Mouse (Mus musculus): ENCODE measurements at regions not wholly inside any gene's neighbourhood (a gene's known extent, or its start where the extent isn't known, plus 50 kb on each side); places are given as distances from the start of the nearest gene placed in this dataset.
A peak's percentile ranks its signal among the peaks of the same experiment; 100 is the strongest.
"Not testable (repeated sequence)": the region's sequence is repeated elsewhere in the genome, so short reads cannot be mapped to it uniquely, and the experiment has no call there.

DNA sequence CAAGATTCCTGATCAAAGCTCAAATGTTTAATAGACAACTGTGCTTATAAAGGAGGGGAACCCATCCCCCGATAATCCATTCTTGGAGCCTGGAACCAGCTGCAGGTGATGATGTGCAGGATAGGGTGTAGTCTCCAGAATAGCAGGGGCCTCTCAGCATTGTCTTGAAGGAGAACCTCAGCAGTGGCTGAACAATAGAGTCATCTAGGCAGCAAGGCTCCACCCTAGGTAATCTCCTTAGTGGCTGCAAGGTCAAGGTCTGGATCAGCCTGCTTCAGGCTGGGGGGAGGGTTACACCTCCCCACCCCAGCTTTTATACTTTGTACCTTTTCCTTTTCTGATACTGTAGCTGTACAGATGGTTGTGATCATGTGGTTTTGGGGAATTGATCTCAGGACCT lies 116.8 kb upstream of the Mettl4 start:
- Histone ChIP-seq H3K4me3 (no peak overlapping the region), H3K9me3 (no peaks in the 10 kb centered on the region), H3K27ac (no peak overlapping the region), H3K4me1 (replicated peaks) (0 out of 2 replicates have a peak, but pooled peaks cover 3% of the 10 kb centered on the region), H3K27me3 (no peaks in the 10 kb centered on the region), H3K36me3 (no peaks in the 10 kb centered on the region), H3K4me2 (no peak overlapping the region), H3K9ac (no peak overlapping the region)
- WGBS: 100% methylated on average over 1 of the region's 1 CpGs
- no peak for ATAC-seq (ENCODE audit: low FRiP score)

DNA sequence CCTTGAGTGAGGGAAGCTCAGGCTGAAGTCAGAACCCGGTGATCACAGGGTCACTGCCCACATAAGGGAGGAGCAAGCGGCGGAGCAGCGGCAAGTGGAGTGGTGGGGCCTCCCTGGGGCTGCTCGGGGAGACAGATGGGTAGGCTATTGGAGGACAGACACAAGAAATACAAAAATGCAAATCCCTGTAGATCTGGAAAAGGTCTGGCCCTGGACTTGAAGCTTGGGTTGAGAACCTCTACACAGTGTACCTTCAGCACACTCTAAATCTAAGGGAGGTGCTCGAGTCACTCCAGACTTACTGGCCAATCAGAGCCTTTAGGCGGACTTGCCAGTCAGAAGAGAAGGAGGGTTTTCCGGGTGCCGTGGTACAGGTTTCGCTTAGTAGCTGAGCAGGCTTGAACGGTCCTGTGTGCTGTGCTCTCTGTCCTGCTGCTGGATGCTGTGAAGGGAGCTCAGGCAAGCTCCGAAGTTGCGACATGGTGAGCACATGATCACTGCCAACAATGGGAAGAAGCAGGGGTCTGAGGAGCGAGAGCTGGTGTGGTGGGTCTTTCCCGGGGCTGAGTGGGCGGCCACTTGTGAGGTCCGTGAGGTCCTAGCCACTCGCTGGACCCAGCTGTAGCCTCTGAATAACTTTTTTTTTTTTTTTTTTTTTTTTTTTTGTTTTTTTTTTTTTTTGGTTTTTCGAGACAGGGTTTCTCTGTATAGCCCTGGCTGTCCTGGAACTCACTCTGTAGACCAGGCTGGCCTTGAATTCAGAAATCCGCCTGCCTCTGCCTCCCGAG lies 114.9 kb upstream of the Mettl4 start:
- H3K27ac ChIP-seq; H3K27me3 ChIP-seq; H3K4me1 ChIP-seq (replicated peaks); H3K9me3 ChIP-seq; H3K36me3 ChIP-seq: not testable (repeated sequence)
- H3K4me3 ChIP-seq: peak overlapping the region; percentile 49
- peak overlapping the region; percentile 68 for H3K9ac ChIP-seq
- H3K4me2 ChIP-seq: peak overlapping the region; percentile 62
- peak; percentile 98 for ATAC-seq (ENCODE audit: low FRiP score)
- WGBS: 13% methylated on average over 21 of the region's 21 CpGs

DNA sequence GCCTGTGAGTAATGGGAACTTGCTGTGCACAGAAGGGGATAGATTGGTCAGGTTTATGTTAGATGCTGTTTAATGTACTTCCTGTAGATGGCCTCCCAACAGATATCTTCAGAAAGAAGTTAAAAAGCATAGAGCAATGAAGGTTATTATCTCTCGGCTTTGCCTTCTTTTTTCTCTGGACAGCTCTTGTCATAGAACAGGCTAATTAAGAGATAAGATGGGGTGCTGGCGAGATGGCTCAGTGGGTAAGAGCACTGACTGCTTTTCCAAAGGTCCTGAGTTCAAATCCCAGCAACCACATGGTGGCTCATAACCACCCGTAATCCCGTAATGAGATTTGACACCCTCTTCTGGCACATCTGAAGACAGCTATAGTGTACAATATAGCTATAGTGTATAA lies 104.9 kb upstream of the Mettl4 start:
- 92% methylated on average over 4 of the region's 4 CpGs for WGBS
- H3K4me2 ChIP-seq; H3K4me3 ChIP-seq; H3K27me3 ChIP-seq; H3K9ac ChIP-seq; H3K27ac ChIP-seq; H3K36me3 ChIP-seq; H3K4me1 ChIP-seq (replicated peaks); H3K9me3 ChIP-seq; ATAC-seq (ENCODE audit: low FRiP score): not testable (repeated sequence)

DNA sequence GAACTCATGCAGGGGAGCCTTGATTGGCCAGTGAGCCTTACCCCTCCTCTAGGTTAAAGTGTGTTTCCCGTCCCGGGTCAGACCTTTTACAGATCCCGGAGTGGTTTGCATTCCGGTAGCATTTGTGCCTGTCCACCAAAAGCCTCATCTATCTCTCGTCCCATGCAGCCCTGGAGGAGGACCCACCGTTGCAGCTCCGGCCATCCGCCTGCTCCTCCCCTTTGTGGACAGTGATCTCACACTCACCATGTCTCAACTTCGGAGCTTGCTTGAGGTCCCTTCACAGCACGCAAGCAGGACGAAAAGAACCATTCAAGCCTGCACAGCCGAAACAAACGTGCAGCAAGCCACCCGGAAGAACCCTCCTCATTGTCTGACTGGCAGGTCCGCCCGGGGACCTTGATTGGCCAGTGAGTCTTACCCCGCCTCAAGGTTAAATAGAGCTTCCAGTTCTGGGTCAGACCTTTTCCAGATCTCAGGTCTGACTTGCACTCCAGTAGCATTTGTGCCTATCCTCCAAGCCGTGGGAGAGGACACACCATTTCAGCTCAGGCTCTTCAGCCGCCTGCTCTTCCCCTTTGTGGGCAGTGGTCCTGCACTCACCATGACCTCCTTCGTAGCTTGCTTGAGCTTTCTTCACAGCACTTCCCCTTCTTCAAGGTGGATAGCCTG lies 84.8 kb upstream of the Mettl4 start:
- WGBS: under 1% methylated on average over 20 of the region's 20 CpGs
- Histone ChIP-seq H3K27me3 (no peaks in the 10 kb centered on the region), H3K27ac (peak overlapping the region; percentile 89), H3K9me3 (peaks cover 4% of the 10 kb centered on the region; the same call in 1 of the 2 replicates), H3K4me2 (peak overlapping the region; percentile 75), H3K4me3 (peak overlapping the region; percentile 58), H3K4me1 (replicated peaks) (peaks cover 17% of the 10 kb centered on the region), H3K36me3 (peaks cover 20% of the 10 kb centered on the region), H3K9ac (peak overlapping the region; percentile 73)
- ATAC-seq (ENCODE audit: low FRiP score): peak; percentile 98

DNA sequence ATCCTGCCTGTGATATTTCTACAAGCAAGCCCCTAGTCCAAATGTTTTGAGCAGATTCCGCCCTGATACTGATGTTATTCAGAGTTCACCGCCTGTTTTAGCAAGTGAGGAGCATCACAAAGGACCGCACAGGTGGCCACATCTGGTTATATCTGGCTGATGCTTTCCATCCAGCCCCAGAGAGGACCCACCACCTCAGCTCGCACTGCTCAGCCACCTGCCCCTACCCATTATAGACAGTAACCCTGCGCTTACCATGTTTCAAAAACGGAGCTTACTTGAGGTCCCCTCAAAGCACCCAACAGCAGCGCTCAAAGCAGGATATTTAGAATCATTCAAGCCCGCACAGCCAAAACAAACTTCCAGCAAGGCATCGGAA lies 84.2 kb upstream of the Mettl4 start:
- H3K9me3 ChIP-seq, H3K27me3 ChIP-seq: not testable (repeated sequence)
- Histone ChIP-seq H3K4me1 (replicated peaks) (peaks cover 17% of the 10 kb centered on the region), H3K9ac (peak overlapping the region; percentile 73), H3K36me3 (peaks cover 25% of the 10 kb centered on the region), H3K4me3 (peak overlapping the region; percentile 58), H3K4me2 (peak overlapping the region; percentile 75), H3K27ac (peak overlapping the region; percentile 89)
- ATAC-seq (ENCODE audit: low FRiP score): peak; percentile 73
- 5% methylated on average over 9 of the region's 9 CpGs for WGBS

DNA sequence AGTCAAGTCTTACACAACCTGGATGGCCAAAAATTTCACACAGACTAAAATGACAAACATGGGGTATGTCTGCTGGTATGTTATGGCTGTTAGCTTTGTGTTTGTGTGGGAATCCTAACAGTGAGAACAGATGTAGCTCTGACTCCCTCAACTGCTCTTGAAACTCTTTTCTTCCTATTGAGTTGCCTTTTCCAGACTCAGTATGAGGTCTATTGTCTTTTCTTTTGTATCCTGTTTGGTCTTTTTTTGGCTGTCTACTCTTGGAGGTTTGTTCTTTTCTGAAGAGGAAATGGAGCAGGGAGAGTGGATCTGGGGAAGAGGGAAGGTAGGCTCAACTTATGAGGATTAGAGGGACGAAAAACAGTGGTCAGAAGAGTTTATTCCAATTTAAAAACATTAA lies 76.6 kb upstream of the Mettl4 start:
- not testable (repeated sequence) for H3K27ac ChIP-seq; H3K27me3 ChIP-seq; ATAC-seq (ENCODE audit: low FRiP score); H3K4me1 ChIP-seq (replicated peaks); H3K9ac ChIP-seq; H3K4me3 ChIP-seq; H3K4me2 ChIP-seq
- peaks cover 50% of the 10 kb centered on the region for H3K9me3 ChIP-seq
- H3K36me3 ChIP-seq: peaks cover 67% of the 10 kb centered on the region
- WGBS: 98% methylated on average over 1 of the region's 1 CpGs

DNA sequence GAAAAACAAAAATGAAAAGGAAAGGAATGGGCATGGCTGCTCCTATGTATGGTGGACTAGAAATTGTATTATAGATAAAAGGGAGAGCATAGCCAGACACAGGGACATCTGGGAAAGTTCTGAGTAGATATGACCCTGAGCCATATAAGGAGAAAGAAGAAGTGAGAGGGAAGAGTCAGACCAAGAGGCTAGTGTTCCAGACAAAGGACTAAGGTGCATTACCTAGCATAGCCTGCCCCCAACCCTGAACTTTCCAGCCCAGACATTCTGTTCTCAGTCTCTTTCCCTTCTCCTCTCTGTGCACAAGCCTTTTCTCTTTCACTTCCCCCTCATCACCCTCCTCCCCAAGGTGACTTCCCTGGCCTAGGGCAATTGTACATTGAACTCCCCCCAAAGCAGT lies 58.9 kb upstream of the Mettl4 start:
- peaks cover 18% of the 10 kb centered on the region for H3K36me3 ChIP-seq
- ATAC-seq (ENCODE audit: low FRiP score): no peak

More for the DNA sequence above, 58.9 kb upstream of the Mettl4 start:
- H3K27me3 ChIP-seq: no peaks in the 10 kb centered on the region
- H3K9ac ChIP-seq: no peak overlapping the region
- no peaks in the 10 kb centered on the region for H3K4me1 ChIP-seq (replicated peaks)
- no peak overlapping the region for H3K27ac ChIP-seq
- H3K9me3 ChIP-seq: peaks cover 33% of the 10 kb centered on the region
- H3K4me3 ChIP-seq: no peak overlapping the region
- H3K4me2 ChIP-seq: no peak overlapping the region
